Mouse (Mus musculus) ES-E14 (cell line): ENCODE results near the gene F11.

Experiments
- CHD2 ChIP-seq: IDR thresholded peaks from 2 replicates; pipeline ENCODE4 v1.6.1; 2014; ENCODE audit warnings: mild to moderate bottlenecking, low read depth, low read length, inconsistent platforms
- MAFK ChIP-seq: IDR thresholded peaks from 2 replicates; pipeline ENCODE4 v1.6.1; 2014; ENCODE audit warnings: mild to moderate bottlenecking, low read depth, low read length, inconsistent platforms; ENCODE audit not compliant: insufficient read depth
- ZC3H11A ChIP-seq: IDR thresholded peaks from 2 replicates; pipeline ENCODE4 v1.6.1; 2012; ENCODE audit warnings: low read depth, mild to moderate bottlenecking, inconsistent platforms, low read length, borderline replicate concordance

DNA sequence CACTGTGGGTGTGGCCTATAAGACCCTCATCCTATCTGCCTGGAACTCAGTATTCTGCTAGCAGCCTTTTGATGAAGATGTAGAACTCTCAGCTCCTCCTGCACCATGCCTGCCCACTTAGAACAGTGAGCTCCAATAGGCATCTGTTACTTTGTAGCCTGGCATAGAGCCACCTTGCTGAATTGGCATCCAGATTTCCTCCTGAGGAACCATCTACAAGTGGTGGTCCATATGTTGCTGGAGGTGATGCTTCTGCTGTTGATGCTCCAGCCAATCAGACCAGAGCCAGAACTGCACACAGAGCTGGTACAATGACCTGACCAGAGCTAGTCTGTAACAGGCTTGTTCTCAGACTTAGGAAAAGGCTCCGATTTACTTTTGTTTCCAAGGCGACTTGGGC is 30.0 kb upstream of the F11 start:
- no peak for TF ChIP-seq ZC3H11A
- no peak for TF ChIP-seq MAFK
- TF ChIP-seq CHD2 = no peak
